Mouse (Mus musculus): ENCODE data around the gene Wars2.

The Wars2 gene

DNA sequence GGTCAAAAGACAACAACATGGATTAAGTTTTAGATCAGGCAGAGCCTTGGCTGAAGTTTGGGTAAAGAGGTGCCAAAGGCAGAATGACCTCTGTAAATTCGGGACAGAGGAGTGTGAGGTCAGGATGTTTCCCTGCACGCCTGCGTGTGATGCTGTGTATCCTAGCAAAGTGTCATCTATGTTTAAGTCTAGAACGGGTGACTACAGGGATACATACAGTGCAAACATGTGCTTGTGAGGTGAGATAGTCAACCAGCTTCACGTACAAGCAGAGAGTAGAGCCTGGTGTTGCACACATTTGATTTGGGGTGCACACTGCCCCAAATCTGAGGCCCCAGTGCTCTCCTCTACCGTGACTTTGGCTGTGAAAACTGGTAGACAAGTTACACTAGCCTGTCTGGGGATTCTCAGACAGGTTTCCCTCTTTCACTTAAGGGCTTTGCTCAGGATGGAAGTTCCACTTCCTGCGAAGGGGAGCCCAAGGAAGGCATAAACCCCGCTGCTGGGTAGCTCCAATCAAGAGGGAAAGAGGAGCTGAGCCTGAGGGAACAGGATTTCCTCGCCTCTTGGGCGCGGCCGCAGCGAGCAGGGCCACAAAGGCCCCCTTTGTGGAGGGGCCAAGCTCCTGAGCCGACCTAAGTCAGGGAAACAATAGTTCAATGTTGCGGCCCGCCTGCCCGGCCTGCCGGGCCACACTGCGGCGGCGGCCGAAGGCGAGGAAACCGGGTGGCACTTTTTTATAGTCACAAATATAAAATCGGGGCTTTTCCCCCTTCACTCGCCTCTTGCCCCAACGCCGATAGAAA, 107.3 kb downstream of the Wars2 start:
- no peak for DNase-seq (ENCODE audit: low spot score in 2 of 2)

DNA sequence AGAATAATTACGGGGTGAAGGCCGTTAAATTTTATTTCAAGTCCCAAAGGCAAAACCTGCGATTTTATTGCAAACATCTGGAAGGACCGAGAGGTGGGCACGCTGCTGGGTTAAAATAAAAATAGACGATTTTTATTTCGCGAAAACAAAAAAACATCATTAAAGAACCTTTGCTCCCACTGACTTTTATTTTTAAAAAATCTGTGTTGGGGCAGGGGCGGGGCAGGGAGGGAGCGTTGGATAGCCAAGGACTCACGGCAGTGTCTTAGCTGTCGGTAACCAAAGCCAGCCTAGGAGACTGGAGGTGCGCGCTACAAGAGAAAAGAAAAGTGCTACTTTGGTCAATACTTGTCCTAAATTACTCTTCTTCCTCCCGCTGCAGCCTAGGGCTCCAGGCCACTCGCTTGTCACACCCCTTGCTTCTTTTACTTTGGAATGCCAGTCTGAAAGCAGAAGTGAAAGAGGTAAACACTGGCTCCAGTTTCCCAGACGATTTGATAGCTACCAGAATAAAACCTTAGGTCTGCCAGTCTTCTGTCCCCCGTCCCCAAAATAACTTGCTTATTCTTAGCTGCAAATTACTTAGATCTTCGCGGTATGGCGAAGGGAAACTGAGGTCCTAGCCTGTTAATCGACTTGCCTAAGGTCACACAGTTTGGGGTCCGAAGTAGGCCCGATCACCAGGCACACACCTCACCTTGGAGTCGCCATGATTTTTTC, 108.1 kb downstream of the Wars2 start:
- no peak for DNase-seq (ENCODE audit: low spot score in 2 of 2)

DNA sequence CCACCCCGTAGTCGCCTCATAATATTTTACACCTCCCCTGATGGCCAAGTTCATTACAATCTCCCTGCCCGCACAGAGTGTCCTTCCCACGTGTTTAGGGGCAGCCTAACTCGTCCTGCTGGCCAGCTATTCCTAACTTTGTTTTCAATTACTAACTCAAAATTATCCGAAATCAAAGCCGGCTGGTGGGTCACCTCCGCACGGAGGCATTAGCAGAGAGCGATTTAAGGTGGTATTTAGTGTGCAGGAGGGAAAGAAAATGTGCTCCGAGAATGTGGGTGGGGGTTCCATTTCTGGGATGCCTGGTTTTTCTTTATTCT, 108.6 kb downstream of the Wars2 start:
- DNase-seq (ENCODE audit: low spot score in 2 of 2) = no peak

DNA sequence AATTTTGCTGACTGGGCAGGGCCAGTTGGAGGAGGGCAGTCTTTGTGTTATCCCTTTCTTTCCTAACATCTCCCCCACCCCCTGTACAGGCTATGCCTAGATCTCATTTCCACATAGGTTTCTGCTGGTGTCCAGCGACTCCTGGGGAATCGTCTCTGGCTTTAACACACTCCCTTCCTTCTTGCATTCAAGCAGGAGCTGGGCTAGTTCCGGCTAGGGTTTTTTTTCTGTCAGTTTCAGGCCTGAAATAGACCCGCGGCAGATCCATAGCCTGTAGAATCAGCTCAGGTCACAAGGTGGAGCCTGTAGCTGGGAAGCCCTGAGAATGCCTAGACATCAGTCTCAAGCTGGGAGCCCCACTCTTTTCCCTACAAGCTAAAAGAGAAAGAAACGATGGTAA, 109.0 kb downstream of the Wars2 start:
- no peak for DNase-seq (ENCODE audit: low spot score in 2 of 2)

DNA sequence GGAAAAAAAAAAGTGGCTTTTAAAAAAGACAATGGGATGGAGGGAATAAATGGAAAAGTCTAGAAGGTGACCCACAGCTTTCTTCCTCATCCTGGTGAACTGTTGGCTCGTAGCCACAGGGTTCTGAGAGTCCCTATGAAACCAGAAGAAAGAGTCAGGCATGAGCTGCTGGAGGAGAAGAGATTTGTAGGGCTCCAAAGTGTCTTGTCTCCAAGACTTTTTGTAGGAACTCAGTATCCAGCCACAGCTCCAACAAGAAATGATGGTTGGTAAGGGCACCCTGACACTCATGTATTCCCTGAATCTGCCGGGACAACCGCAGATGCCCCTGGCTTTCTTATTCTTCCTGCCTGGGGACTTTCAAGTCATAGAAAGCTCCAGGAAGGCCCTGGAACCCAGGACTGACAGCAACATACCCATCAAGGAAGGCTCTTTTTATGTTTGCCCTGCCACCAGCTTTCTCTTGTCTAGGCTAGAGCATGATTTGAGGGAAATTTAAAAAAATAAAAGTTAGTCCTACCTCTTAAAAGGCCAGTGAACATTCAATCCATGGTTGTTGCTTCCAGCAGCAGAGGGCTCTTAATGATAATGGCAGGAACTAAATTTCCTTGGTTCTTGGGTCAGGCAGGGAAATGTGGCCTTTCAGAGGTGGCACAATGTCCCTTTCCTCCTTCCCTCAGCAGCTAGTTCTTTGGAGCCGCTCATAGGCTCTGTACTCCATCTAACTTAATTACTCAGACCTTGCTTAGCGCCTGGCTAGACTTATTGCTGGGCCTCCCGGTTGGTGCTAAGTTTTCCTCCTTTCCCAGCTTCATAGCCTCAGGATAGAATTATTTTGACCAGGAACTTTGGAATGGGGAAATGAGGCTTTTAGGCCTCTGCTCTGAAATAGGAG, 110.7 kb downstream of the Wars2 start:
- DNase-seq (ENCODE audit: low spot score in 2 of 2) = no peak

DNA sequence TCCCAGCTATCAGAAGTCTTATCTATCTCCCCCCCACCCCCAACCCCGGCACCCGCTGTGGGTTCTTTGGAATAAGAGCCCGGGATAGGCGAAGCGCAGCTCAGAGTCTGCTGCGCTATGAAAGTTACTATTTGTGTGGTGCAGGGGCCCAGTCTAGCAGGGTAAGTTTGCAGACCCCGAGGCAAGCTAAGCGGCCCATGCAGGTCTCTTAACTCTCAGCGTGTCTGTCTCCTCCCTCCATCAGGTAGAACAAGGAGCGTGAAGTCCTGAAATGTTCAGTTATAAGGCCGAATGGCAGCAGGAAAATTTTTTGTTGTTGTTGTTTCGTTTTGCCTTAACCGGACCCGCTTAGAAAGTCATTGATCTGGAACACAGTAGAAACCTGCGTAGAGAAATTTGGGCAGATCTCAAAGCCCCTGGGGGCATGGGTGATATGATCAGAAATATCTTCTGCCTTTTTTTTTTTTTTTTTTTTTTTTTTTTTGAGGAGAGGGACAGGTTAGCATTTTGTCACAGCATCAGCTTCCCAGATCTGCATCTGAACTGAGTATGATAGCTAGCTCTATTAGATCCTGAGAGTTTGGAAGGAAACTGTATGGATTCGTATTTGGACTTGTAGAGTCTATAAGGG, 111.7 kb downstream of the Wars2 start:
- DNase-seq (ENCODE audit: low spot score in 2 of 2) = no peak

DNA sequence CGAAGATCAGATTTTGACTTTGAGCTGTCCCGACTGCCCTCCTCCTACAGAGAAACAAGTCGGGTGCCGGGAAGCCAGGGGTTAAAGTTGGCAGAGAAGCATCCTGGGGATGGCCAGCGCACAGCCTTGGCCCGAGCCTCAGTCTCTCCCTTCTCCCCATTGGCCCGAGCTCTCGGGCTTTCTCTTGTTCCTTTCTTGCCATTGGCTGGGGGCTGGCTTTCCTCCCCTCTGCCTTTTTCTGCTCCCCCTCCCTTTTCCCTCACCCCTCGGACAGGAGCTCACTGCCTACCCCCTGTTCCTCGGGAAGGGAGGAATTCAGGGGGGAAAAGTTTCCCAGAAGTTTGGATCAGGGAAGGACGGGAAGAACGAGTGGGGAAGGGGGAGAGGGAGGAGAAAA, 112.2 kb downstream of the Wars2 start:
- no peak for DNase-seq (ENCODE audit: low spot score in 2 of 2)

DNA sequence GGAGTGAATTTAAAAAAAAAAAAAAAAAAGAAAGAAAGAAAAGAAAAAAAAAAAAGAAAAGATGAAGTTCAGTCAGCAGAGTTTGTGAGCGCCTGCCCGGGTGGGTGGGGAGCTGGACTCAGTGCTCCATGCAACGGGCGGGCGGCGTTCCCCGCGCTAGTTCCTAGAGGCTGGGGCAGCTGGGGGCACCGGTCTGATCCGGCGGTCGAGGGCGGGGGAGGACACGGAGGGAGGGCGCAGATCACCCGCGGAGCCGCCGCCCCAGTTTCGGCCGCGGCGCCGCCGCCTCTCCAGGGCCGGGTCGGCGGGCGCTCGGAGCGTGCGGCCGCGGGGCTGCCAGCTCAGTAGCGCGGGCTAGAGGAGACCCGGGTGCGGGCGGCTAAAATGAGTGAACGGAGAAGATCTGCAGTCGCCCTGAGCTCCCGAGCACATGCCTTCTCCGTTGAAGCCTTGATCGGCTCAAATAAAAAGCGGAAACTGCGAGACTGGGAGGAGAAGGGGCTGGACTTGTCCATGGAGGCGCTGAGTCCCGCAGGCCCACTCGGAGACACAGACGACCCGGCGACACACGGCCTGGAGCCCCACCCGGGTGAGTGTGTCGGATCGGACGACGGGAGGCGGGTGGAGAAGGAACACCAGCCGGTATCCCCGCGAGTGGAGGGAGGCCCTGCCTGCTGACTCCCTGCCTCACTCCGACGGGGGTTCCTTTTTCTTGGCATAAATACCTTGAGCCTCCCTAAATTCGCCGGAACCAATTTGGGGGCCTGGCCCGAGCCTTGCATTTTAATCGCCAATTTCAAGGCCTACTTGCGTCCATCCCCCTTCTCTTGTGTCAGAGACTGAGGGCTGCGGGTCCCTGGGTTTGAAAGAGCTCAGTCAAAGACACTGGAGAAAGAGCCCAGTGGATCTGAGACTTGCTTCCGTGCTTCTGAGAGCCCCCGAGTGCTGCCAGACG, 112.9 kb downstream of the Wars2 start:
- DNase-seq (ENCODE audit: low spot score in 2 of 2) = no peak

DNA sequence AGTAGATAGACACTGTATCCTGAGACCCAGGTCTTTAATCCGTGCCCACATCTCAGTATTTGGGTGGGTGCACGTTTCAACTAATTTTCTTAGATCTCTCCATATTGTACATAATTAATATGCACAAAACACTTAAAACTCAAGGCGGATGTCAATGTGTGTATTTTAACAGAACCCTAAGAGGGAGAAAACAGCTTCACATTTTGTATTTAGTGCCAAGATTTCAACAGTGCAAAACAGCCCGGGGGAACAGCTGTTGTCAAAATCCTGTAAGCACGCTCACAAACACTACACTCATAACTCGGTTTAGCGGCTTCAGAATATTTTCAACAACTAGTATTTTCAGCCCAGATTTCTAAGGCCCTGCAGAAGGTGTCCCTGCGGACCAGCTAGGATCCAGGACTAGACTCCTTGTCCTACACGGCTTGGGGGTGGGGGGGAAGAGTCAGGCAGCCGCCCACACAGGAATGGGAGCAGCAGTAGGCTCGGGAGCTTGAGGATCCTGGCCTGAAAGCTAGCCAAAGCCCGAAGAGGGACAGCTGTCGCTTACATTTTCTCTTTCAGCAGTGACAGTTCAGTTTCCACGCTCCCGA, 113.8 kb downstream of the Wars2 start:
- DNase-seq (ENCODE audit: low spot score in 2 of 2) = no peak

DNA sequence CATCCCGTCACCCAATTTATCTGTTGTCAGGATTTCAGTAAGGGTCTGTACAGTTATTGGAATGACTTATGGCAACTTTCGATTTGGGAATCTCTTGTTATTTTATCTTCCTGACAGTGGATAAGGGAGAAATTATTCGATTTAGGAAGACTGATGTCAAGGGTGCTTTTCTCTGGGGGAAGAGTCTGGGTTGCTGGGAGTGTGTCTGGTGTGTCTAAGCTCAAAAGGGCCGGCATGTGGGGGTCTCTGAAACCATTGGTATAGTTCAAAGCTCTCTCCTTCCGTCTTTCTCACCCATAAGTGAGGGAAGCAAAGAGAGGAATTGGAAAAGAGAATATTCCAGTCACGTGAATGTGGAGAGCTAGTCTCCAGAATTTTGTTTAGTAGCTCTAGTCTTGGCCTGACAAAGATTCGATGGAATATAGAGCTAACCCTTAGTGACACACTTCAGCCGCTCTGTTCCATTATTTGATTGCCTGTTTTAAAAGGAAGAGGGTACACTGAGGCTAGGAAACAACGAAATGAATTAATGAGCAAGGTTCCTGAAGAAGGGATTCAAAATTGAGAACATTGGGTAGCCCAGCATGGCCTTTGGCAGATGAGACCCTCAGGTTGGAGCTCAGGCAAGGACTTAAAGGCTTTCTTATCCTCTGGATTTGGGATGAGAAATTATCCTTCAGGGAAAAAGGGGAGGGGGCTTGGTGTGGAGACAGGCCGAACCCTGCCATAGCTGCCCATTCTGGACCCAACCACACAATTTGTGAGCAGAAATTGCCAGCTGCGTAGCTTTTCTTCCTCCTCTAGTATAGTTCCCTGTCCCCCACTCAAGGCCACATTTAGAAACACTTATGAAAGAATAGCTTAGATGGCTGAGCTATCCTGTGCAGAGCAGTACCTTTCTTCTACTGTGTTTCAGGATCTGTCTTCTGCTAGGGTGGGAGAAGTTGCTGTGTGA, 114.8 kb downstream of the Wars2 start:
- DNase-seq (ENCODE audit: low spot score in 2 of 2) = no peak

DNA sequence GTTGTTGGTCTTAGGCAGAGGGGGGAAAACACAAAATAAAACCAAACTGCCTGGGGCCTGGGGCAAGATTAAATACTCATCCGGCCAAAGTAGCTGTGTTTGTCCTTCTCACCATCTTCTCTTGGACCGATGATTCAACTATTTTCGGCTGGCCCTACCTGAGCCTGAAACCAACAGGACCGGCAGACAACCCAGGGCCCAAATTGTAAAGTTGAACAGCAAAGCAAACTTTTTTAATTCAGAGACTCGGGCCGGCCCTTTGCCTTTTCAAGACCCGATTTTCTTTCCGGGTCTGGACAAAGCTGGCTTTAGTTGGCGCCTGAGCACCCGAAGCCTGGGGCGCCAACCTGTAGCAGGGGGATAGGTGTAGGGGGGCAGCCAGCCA, 115.5 kb downstream of the Wars2 start:
- DNase-seq (ENCODE audit: low spot score in 2 of 2) = no peak

DNA sequence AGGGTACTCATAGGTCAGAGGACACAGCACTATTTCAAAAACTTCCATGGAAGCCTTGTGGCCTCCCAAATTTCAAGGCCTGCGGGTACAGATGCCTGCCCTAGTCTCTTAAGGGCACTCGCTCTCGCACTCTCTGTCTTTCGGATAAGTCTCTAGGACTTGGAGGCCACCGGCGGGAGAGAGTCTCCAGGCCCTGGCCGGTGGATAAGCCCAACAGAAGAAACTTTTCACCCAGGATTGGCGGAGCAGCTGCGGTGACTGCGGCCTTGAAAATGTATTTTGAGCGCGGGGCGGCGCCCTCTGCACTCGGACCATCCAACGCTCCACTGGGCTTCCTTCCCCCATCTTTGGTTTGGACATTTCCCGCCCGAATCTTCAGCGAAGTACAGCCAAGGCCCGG, 115.9 kb downstream of the Wars2 start:
- DNase-seq (ENCODE audit: low spot score in 2 of 2) = no peak

DNA sequence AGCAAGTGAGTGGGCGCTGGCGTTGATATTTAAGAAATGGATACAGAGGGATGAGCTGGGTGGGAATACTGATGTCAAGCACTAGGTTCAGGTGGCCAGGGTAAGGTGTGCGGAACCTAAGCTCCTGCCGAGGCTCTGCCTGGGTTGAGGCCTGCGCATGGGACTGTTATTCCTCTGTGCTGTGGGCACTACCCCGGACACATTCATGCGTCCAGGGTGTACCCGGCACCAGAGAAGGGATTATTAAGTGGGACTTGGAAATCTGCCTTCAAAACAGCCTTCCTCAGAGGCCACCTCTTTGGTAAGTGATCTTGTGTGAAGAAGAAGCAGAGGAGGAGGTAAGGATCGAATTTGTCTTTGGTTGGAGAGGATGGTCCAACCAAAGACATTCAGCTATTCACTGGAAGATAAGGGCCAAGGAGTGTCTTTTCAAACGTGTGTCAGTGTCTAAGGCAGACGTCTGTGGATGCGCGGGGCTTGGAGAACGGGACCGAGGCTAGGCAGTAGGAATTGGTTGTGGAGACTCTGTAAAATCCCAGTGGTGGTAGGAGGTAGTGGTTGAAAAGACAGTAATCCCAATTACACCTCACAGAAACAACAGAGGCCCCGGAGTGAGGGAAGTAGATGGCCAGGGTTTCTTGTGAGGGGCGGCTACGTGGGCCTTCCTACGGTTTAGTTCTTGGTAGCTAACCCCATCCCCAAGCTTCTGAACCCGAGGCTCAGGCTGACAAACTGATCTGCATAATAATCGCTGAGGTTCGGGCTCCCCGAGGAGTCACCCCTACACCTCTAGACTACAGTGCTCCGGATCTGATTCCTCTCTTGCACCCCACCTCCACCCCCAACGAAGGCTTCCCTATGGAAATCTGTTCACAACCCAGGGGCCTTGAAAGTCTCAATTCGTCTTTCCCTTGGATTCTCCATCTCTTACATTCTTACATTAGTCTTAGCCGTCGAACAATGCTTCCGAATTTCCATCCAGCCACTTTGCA, 117.0 kb downstream of the Wars2 start:
- no peak for DNase-seq (ENCODE audit: low spot score in 2 of 2)

DNA sequence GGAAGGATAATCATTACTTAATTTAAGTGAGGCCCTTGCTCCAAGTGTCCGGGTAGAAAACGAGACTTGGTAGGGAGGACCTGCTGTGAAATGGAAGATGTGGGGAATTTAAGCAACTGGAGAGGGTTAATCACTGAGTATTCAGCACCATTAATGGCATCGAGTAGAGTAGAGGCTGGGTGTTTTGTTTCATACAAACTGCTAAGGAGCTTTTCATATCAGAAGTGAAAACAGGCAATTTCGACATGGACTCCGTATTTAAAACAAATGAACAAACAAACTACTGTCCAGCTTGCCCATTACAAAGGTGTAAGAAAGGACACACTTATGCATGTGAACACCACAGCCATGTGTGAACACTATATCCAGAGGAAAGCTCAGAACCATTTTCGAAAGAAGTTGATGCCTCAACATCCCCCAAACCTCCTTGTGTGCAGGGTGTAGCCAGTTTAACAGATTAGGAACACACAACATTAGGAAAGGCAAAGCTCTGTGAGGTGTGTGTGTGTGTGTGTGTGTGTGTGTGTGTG, 118.9 kb downstream of the Wars2 start:
- DNase-seq (ENCODE audit: low spot score in 2 of 2) = no peak

DNA sequence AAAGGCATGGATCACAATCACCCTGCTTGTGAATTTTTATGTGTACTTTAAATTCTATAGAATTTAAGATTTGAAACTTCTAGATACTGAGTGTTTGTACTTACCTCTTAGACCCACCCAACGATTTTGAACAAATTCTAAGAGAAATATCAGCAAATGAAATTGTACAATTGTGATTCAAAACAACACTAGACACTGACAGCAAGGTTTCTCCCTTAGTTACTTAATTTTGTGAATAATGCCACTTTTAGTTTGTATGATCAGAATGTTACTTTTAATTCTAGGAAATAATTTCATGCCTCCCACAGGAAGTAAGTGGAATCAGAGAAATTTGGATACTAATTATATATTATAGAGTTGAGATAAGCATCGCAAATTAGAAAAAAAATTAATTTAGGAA, 119.5 kb downstream of the Wars2 start:
- DNase-seq (ENCODE audit: low spot score in 2 of 2) = no peak

DNA sequence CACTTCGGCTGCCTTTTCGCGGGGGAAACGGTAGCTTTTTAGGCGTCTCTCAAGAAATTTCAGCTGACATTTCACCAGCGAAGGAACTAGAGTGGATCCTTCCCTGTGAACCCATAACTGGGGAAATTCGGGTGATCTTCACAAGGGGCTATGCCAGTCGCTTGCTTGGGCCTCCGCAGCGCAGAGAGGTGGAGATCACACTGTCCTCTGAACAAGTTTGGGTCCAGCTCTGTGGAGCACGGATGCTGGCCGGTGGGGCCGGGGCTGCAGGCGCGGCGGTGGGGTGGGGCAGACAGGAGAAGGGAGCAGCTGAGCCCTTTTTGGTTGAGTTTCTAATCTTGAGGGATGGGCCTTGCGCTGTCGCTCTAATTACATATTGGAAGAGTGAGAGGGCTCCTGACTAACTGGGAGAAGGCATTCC, 120.5 kb downstream of the Wars2 start:
- no peak for DNase-seq (ENCODE audit: low spot score in 2 of 2)

DNA sequence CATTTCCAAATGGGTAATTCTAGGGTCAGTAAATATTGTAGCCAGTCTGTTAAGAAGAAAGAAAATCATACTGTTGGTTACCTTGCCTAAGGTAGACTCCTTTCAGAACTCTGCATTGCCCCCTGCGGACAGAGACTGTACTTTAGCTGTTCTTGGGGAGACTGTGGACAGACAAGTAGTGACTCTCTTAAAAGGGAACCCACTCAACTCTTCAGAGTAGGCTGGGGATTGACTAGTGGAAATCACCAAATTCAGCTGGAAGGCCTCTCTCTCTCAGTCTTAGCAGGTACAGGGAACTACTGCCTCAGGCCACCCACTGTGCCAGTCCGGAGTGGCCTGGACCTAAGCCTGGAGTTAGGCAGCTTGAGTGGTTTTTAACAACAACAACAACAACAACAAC, 121.1 kb downstream of the Wars2 start:
- DNase-seq (ENCODE audit: low spot score in 2 of 2) = no peak

DNA sequence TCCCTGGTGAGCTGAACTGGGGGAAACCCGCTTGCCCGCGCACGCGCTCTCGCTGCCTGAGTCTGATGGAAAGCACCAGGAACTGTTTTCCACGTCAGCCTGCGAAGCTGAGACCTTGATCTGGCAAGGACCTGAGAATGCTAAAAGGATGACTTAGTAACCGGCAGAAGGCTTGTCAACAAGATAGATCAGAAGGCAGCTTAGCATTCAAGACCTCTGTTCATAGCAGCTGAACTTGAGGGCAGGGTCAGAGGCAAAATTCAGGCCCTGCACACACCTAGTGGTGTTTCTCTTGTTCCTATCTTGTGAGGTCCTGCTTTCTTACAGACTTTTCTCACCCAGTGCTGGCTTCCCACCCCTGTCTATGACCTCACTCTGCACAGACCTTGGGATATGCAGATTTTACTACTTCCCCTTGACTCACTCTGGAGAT, 122.6 kb downstream of the Wars2 start:
- no peak for DNase-seq (ENCODE audit: low spot score in 2 of 2)
